Mouse (Mus musculus) kidney, postnatal 36 days (tissue): ENCODE data around the gene Nxpe3.

Experiments
- DNase-seq, 2 experiments: peaks; one replicate each; pipeline ENCODE4 v3.0.0; 2021 to 2022; ENCODE audit warnings: mixed read lengths in 2 of 2

The Nxpe3 gene

GRCm38 (mm10) chr16:55894893-55895650 is at the start of gene Nxpe3:
Gene Nxpe3, minus strand, starts transcription at chr16:55895285.
- DNase-seq: peak; percentile 92 to 93

GRCm38 (mm10) chr16:55940781-55941180 is 45.7 kb upstream of the Nxpe3 start:
- no peak for DNase-seq

- DNase-seq: peak; percentile 38 to 60
Observed at GRCm38 (mm10) chr16:55939703-55940102, 44.6 kb upstream of the Nxpe3 start.

GRCm38 (mm10) chr16:55938761-55939160 is 43.7 kb upstream of the Nxpe3 start:
- no peak for DNase-seq

- DNase-seq: peak; percentile 93 to 96
Observed at GRCm38 (mm10) chr16:55934453-55935037, 39.5 kb upstream of the Nxpe3 start, which contains the start of gene Cep97. Gene Cep97, minus strand, starts transcription at chr16:55934855.

GRCm38 (mm10) chr16:55933681-55934343 is 38.7 kb upstream of the Nxpe3 start:
- DNase-seq: peak in 1 of 2 experiments; percentile 51

- DNase-seq: no peak
Observed at GRCm38 (mm10) chr16:55924010-55924409, 28.9 kb upstream of the Nxpe3 start.

GRCm38 (mm10) chr16:55922079-55922478 is 27.0 kb upstream of the Nxpe3 start:
- no peak for DNase-seq

GRCm38 (mm10) chr16:55914716-55915115 is 19.6 kb upstream of the Nxpe3 start:
- no peak for DNase-seq

- DNase-seq: peak; percentile 72 to 82
Observed at GRCm38 (mm10) chr16:55910208-55910793, 15.2 kb upstream of the Nxpe3 start.

- no peak for DNase-seq
Observed at GRCm38 (mm10) chr16:55906928-55907679, 12.0 kb upstream of the Nxpe3 start.

GRCm38 (mm10) chr16:55905370-55905769 is 10.3 kb upstream of the Nxpe3 start:
- no peak for DNase-seq

- DNase-seq: no peak
Observed at GRCm38 (mm10) chr16:55901839-55902756, 7.0 kb upstream of the Nxpe3 start.

- no peak for DNase-seq
Observed at GRCm38 (mm10) chr16:55898385-55899002, 3.4 kb upstream of the Nxpe3 start.

- DNase-seq: peak; percentile 31 to 50
Observed at GRCm38 (mm10) chr16:55895651-55896095, 588 bp upstream of the Nxpe3 start.

GRCm38 (mm10) chr16:55894536-55894892 is 571 bp downstream of the Nxpe3 start:
- peak in 1 of 2 experiments; percentile 39 for DNase-seq

GRCm38 (mm10) chr16:55893410-55894107 is 1.5 kb downstream of the Nxpe3 start:
- peak in 1 of 2 experiments; percentile 41 for DNase-seq

- peak; percentile 25 to 60 for DNase-seq
Observed at GRCm38 (mm10) chr16:55892484-55892883, 2.6 kb downstream of the Nxpe3 start.

GRCm38 (mm10) chr16:55891346-55891745 is 3.7 kb downstream of the Nxpe3 start:
- no peak for DNase-seq
